Mouse (Mus musculus) Muller cell, postnatal 12 days (primary cell): ENCODE measurements at regions not wholly inside any gene's neighbourhood (a gene's known extent, or its start where the extent isn't known, plus 50 kb on each side); places are given as distances from the start of the nearest gene placed in this dataset.
A peak's percentile ranks its signal among the peaks of the same experiment; 100 is the strongest.

Experiments used
- DNase-seq: peaks from one replicate; pipeline ENCODE4 v3.0.0-alpha.2; 2015; ENCODE audit errors: inconsistent ontology term

- no peak for DNase-seq
These were observed 133.6 kb upstream of the Veph1 start for GRCm38 (mm10) chr3:66430187-66430586.

GRCm38 (mm10) chr3:66422445-66423037 lies 125.9 kb upstream of the Veph1 start:
- DNase-seq = no peak

- peak; percentile 64 for DNase-seq
These were observed 114.2 kb upstream of the Veph1 start for GRCm38 (mm10) chr3:66410706-66411277.

GRCm38 (mm10) chr3:66408791-66409190 lies 112.2 kb upstream of the Veph1 start:
- DNase-seq = no peak

- DNase-seq = no peak
These were observed 109.0 kb upstream of the Veph1 start for GRCm38 (mm10) chr3:66405645-66406044.

GRCm38 (mm10) chr3:66403707-66404106 lies 107.1 kb upstream of the Veph1 start:
- DNase-seq = no peak

- DNase-seq = no peak
These were observed 104.3 kb upstream of the Veph1 start for GRCm38 (mm10) chr3:66400791-66401568.

- no peak for DNase-seq
These were observed 101.8 kb upstream of the Veph1 start for GRCm38 (mm10) chr3:66398214-66399150.

- no peak for DNase-seq
These were observed 78.7 kb upstream of the Veph1 start for GRCm38 (mm10) chr3:66375088-66375910.

- no peak for DNase-seq
These were observed 78.0 kb upstream of the Veph1 start for GRCm38 (mm10) chr3:66374603-66375002.

- DNase-seq = no peak
These were observed 77.4 kb upstream of the Veph1 start for GRCm38 (mm10) chr3:66373807-66374575.
